Mouse (Mus musculus) CD4-positive naive resting alpha-beta T cell, adult 76 days (primary cell): ENCODE measurements around the gene Wdr3. TPM values are rescaled to one million over a fixed set of nuclear protein-coding genes. Genes with fewer than 3 reads are reported as not detected.

Experiments used
- total RNA-seq: library from RNA; stranded (reverse); gene quantifications from one replicate; pipeline ENCODE4 v1.2.4, GENCODE M21; 2023

Wdr3 gene
- 39.8 TPM for total RNA-seq

DNA sequence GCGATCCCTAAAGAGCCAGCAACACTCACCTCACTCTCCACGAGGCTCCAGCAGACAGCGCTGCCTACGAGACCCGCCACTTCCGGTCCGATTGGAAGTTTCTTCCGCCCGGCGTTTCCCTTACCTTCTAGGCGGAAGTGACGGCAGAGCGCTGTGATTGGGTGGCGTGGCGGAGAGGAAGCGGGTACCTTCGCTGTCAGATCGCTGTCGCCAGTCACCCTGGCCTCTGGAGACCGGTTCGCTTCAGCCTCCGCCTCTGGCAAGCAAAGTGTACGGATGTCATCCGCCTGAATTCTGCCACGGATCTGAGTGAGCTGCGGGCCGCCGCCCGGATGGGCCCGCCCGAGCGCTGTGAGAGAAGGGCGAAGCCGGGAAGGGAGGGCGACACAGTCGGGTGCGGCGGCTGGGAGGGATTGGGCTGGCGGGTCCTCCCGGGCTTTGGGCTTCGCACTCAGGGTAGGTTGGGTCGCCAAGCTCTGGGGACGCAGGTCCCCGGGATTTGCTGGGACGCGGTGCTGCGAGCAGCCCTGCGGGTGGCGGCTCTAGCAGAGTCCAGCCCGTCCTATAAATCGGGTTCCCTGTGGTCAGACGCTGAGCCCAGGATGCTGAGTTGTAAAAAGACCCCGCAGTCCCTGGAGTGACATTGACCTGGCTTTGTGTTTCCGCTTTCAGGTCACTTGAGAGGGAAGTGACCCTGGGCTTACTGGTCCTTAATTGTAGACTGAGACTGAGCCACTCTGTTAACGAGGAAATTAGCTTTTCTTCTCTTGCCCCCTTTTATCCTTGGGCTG lies at the start of gene Wdr3, which contains the start of gene Gdap2:
TSS of gene Wdr3 (minus strand) at position 93 of the 791 bp plus-strand sequence.
TSS of gene Gdap2 (plus strand) at position 67 of the 791 bp plus-strand sequence.

Other genes with a start within 250 kb of the Wdr3 start
- gene Gdap2, start within 50 bp of the Wdr3 start, total RNA-seq: 31.3 TPM